Mouse (Mus musculus) CH12.LX (cell line): Measurements from ENCODE around the gene Intu. TPM values are rescaled to one million over a fixed set of nuclear protein-coding genes. Genes with fewer than 3 reads are reported as not detected.

Experiments used
- DNase-seq: peaks from one replicate; pipeline ENCODE4 v3.0.0-alpha.2; 2013; ENCODE audit errors: extremely low read depth
- H3K27ac ChIP-seq: 2 replicates; pipeline ENCODE4 v1.5.1; 2012; ENCODE audit warnings: low read depth, mild to moderate bottlenecking, control low read depth, moderate library complexity; ENCODE audit not compliant: insufficient read depth
- H3K27me3 ChIP-seq: replicated peaks from 2 replicates; pipeline ENCODE3; 2012; ENCODE audit warnings: inconsistent platforms
- H3K36me3 ChIP-seq, 2 experiments: replicated peaks in 1 of 2; 2 replicates each; pipeline versions ENCODE3 to v1.6.1; 2012; ENCODE audit warnings: inconsistent platforms in 1 of 2, low read length in 1 of 2, mild to moderate bottlenecking in 1 of 2, mixed read lengths in 1 of 2, moderate library complexity in 1 of 2; ENCODE audit not compliant: control insufficient read depth in 1 of 2, insufficient read depth in 1 of 2
- H3K4me1 ChIP-seq, 2 experiments: 2 replicates each; pipeline ENCODE4 v1.6.1; 2012; ENCODE audit warnings: inconsistent platforms in 1 of 2, moderate library complexity in 1 of 2; ENCODE audit not compliant: insufficient read depth in 2 of 2, control insufficient read depth in 1 of 2
- H3K4me2 ChIP-seq: 2 replicates; pipeline ENCODE4 v1.6.1; 2012; ENCODE audit warnings: low read depth, mild to moderate bottlenecking, control low read depth; ENCODE audit not compliant: poor library complexity, insufficient read depth, severe bottlenecking
- H3K4me3 ChIP-seq, 3 experiments: fragments of 150-350 bp in 1 of 3; sonication (generic) in 1 of 3; replicated peaks in 1 of 3; 2 replicates each; pipeline versions ENCODE3 to v1.5.1; 2011 to 2012; ENCODE audit warnings: low read depth in 2 of 3, low read length in 2 of 3, mild to moderate bottlenecking in 2 of 3, moderate library complexity in 2 of 3, control low read depth in 1 of 3, improper control_type of control experiment in 1 of 3, inconsistent platforms in 1 of 3, mixed read lengths in 1 of 3; ENCODE audit not compliant: poor library complexity in 1 of 3
- H3K79me2 ChIP-seq: replicated peaks from 2 replicates; pipeline ENCODE4 v1.6.1; 2012; ENCODE audit warnings: mild to moderate bottlenecking, moderate library complexity; ENCODE audit not compliant: control insufficient read depth, poor library complexity, insufficient read depth, severe bottlenecking; ENCODE audit errors: extremely low read depth
- H3K9ac ChIP-seq: 2 replicates; pipeline ENCODE4 v1.6.1; 2012; ENCODE audit warnings: low read depth, mild to moderate bottlenecking, control low read depth, moderate library complexity; ENCODE audit not compliant: insufficient read depth
- H3K9me3 ChIP-seq: replicated peaks from 2 replicates; pipeline ENCODE3; 2012; ENCODE audit warnings: low read length, inconsistent platforms, mixed read lengths
- BHLHE40 ChIP-seq: IDR thresholded peaks from 2 replicates; pipeline ENCODE4 v1.6.1; 2011; ENCODE audit warnings: mild to moderate bottlenecking, low read depth, low read length, improper control_type of control experiment
- CHD1 ChIP-seq: IDR thresholded peaks from 2 replicates; pipeline ENCODE4 v1.6.1; 2012; ENCODE audit warnings: low read depth, low read length, improper control_type of control experiment, inconsistent platforms
- CHD2 ChIP-seq: IDR thresholded peaks from 2 replicates; pipeline ENCODE4 v1.6.1; 2011; ENCODE audit warnings: low read length, improper control_type of control experiment
- CTCF ChIP-seq, 2 experiments: IDR thresholded peaks in 1 of 2; conservative IDR thresholded peaks in 1 of 2; 2 replicates each; pipeline ENCODE4 v1.5.1; 2011 to 2012; ENCODE audit warnings: low read depth in 2 of 2, low read length in 2 of 2, improper control_type of control experiment in 1 of 2, inconsistent platforms in 1 of 2, mild to moderate bottlenecking in 1 of 2, moderate library complexity in 1 of 2
- ETS1 ChIP-seq: conservative IDR thresholded peaks from 2 replicates; pipeline ENCODE4 v1.6.1; 2012; ENCODE audit warnings: low read depth, mild to moderate bottlenecking, inconsistent platforms, low read length, improper control_type of control experiment, moderate library complexity
- GABPA ChIP-seq: IDR thresholded peaks from 2 replicates; pipeline ENCODE4 v1.6.1; 2012; ENCODE audit warnings: low read depth, low read length, improper control_type of control experiment, inconsistent platforms; ENCODE audit not compliant: insufficient replicate concordance
- IRF4 ChIP-seq: IDR thresholded peaks from 2 replicates; pipeline ENCODE4 v1.6.1; 2014; ENCODE audit warnings: low read depth, mild to moderate bottlenecking, inconsistent platforms, low read length, improper control_type of control experiment
- JUND ChIP-seq: conservative IDR thresholded peaks from 2 replicates; pipeline ENCODE4 v1.6.1; 2011; ENCODE audit warnings: low read depth, low read length, improper control_type of control experiment
- KAT2A ChIP-seq: IDR thresholded peaks from 2 replicates; pipeline ENCODE4 v1.6.1; 2012; ENCODE audit warnings: low read length, improper control_type of control experiment, inconsistent platforms; ENCODE audit not compliant: insufficient replicate concordance
- MAX ChIP-seq: IDR thresholded peaks from 2 replicates; pipeline ENCODE4 v1.6.1; 2011; ENCODE audit warnings: low read length, improper control_type of control experiment
- MXI1 ChIP-seq: IDR thresholded peaks from 2 replicates; pipeline ENCODE4 v1.6.1; 2011; ENCODE audit warnings: mild to moderate bottlenecking, low read depth, low read length, improper control_type of control experiment
- MYC ChIP-seq: IDR thresholded peaks from 2 replicates; pipeline ENCODE4 v1.6.1; 2011; ENCODE audit warnings: low read depth, mild to moderate bottlenecking, improper control_type of control experiment, low read length
- NELFE ChIP-seq: IDR thresholded peaks from 2 replicates; pipeline ENCODE4 v1.6.1; 2011; ENCODE audit warnings: low read depth, low read length, improper control_type of control experiment
- POLR2AphosphoS2 ChIP-seq: IDR thresholded peaks from 2 replicates; pipeline ENCODE4 v1.6.1; 2011; ENCODE audit warnings: low read depth, low read length, improper control_type of control experiment
- SIN3A ChIP-seq: IDR thresholded peaks from 2 replicates; pipeline ENCODE4 v1.6.1; 2012; ENCODE audit warnings: low read length, improper control_type of control experiment, inconsistent platforms
- USF1 ChIP-seq: IDR thresholded peaks from 2 replicates; pipeline ENCODE4 v1.6.1; 2014; ENCODE audit warnings: low read depth, mild to moderate bottlenecking, inconsistent platforms, low read length, improper control_type of control experiment
- ZC3H11A ChIP-seq: IDR thresholded peaks from 2 replicates; pipeline ENCODE4 v1.6.1; 2012; ENCODE audit warnings: low read depth, mild to moderate bottlenecking, inconsistent platforms, low read length, improper control_type of control experiment
- ZKSCAN1 ChIP-seq: IDR thresholded peaks from 2 replicates; pipeline ENCODE4 v1.6.1; 2012; ENCODE audit warnings: low read depth, inconsistent platforms, low read length, improper control_type of control experiment, borderline replicate concordance
- ZMIZ1 ChIP-seq: IDR thresholded peaks from 2 replicates; pipeline ENCODE4 v1.6.1; 2012; ENCODE audit warnings: low read depth, mild to moderate bottlenecking, inconsistent platforms, low read length, improper control_type of control experiment
- dilution Hi-C: fragments of 300-500 bp; cut with MboI; formaldehyde crosslinking; loops from 2 replicates; pipeline ENCODE4 v1.14.3; 2020; ENCODE audit warnings: low sequenced_read_pairs; ENCODE audit not compliant: extremely low pct_unique_long_range_greater_than_20kb, extremely low pct_ligation_motif_present
- in situ Hi-C: fragments of 300-500 bp; cut with MboI; formaldehyde crosslinking; loops from 3 replicates; pipeline ENCODE4 v1.14.3; 2019; ENCODE audit warnings: low sequenced_read_pairs, low pct_ligation_motif_present, low pct_unique_long_range_greater_than_20kb, mixed read lengths
- polyA plus RNA-seq: library from polyadenylated mRNA; unstranded; fragments of >175 nt; gene quantifications from 2 replicates; pipeline ENCODE4 v1.2.1, GENCODE M21; 2012; ENCODE audit warnings: low read depth; ENCODE audit not compliant: insufficient read length
- total RNA-seq, 2 experiments: library from RNA; depleted of rRNA; stranded (reverse); fragments of 300-350 nt in 1 of 2; fragments of >200 nt in 1 of 2; gene quantifications; 2 replicates each; pipeline ENCODE4 v1.2.3; 2012 to 2014

Gene Intu
- total and polyA plus RNA-seq, 3 experiments, result not detected

DNA sequence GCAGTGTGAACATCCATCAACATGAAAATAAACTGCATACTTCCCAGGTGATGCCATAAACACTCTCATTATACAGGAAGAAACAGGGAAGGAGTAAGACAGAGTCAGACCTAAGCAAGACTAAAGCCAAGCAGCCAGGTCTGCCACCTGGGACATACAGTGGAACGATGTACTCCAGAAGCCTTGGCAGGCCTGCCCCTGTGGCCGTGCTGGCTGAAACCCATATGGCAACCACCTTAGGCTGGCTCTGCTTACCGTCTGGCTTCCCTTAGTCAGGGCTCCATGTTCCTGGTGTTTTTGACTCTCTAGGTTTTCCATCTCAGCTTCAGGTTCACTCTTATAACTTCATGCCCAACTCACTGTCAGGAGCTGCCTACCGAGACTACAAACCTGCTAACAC lies 135.0 kb downstream of the Intu start:
- Histone ChIP-seq H3K4me1 (no peaks in the 10 kb centered on the region), H3K79me2 (no peaks in the 10 kb centered on the region), H3K9ac (no peak overlapping the region), H3K27ac (no peak overlapping the region), H3K4me2 (no peak overlapping the region), H3K9me3 (peaks cover 2% of the 10 kb centered on the region), H3K36me3 (no peaks in the 10 kb centered on the region), H3K4me3 (no peak overlapping the region), H3K27me3 (no peaks in the 10 kb centered on the region)
- no peak for DNase-seq
- TF ChIP-seq ZMIZ1 (no peak), JUND (no peak), KAT2A (no peak)
- in situ Hi-C loops (no loop called here), dilution Hi-C loops (no loop called here)

DNA sequence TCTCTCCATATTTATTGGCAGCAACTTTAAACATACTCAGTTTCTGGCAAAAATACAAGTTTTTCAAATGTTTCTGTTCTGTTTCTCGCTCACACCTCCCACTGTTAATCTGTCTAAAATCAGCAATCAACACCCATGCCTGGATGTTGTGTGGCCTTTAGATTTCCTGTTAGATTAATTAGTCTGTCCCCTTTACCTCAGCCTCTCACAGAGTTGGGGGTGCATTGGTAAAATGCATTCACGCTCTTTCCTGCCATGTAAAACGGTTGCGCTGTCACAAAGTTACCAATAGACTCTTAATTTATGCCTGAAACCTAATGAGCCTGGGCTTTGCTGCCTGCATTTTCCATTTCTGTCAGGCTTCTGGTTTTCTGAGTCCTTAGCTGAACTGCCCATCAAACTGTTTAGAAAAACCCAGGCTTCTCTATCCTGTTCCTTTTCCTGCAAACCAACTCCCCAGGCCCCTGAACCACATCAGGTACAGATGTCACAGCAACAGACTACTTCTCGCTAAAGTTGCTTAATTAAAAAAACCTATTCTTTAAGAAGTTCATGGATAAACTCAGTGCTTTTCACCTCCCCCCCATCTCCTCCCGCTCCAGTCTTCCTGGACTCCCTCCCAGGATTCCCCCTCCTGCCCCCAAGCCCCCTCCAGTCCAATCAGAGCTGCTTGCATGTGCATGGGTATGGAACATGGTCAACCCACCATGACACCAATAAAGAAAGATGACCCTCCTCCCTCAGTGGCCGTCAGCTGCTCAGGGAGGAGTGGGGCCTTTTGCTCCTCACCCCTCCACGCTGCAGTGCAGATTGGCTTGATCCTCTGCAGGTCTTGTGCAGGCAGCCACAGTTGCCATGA lies 136.0 kb downstream of the Intu start:
- no peaks in the 10 kb centered on the region for H3K4me1 ChIP-seq
- no peak overlapping the region for H3K9ac ChIP-seq
- in situ Hi-C loops, result no loop called here
- H3K27me3 ChIP-seq, result no peaks in the 10 kb centered on the region
- no peak overlapping the region for H3K4me3 ChIP-seq
- TF ChIP-seq CTCF (conservative IDR thresholded peaks at IDR 0.05 in 1 of 2, IDR thresholded peaks at IDR 0.05 in 1 of 2; ENCODE audit: low read depth in 2 of 2, low read length in 2 of 2) (no peak), MYC (no peak), MXI1 (no peak), SIN3A (no peak), IRF4 (no peak), ZC3H11A (no peak), USF1 (no peak), MAX (no peak), CHD1 (no peak), ETS1 (no peak), ZKSCAN1 (no peak), KAT2A (no peak), BHLHE40 (no peak), CHD2 (no peak), POLR2AphosphoS2 (no peak), GABPA (no peak), NELFE (no peak)
- H3K79me2 ChIP-seq, result no peaks in the 10 kb centered on the region
- H3K9me3 ChIP-seq, result peaks cover 2% of the 10 kb centered on the region
- no peaks in the 10 kb centered on the region for H3K36me3 ChIP-seq
- dilution Hi-C loops, result no loop called here
- H3K4me2 ChIP-seq, result no peak overlapping the region
- DNase-seq, result no peak
- H3K27ac ChIP-seq, result no peak overlapping the region
